Mouse (Mus musculus) embryonic facial prominence, embryonic 15.5 days (tissue): ENCODE data around the gene Syndig1l. TPM values are rescaled to one million over a fixed set of nuclear protein-coding genes. Genes with fewer than 3 reads are reported as not detected.

ENCODE experiments used
- ATAC-seq: fragments of 200-750 bp; cut with Nextera tagmentation; 2 replicates; pipeline ENCODE4 v1.8.0; 2017; ENCODE audit warnings: low read depth, moderate TSS enrichment; ENCODE audit not compliant: insufficient number of reproducible peaks, low FRiP score, low TSS enrichment
- H3K27ac ChIP-seq: fragments of 300-500 bp; sonication (generic); replicated peaks from 2 replicates; pipeline ENCODE4 v1.5.1; 2015; ENCODE audit warnings: mild to moderate bottlenecking, inconsistent platforms
- H3K27me3 ChIP-seq: fragments of 300-500 bp; sonication (generic); 2 replicates; pipeline ENCODE4 v1.6.1; 2015; ENCODE audit warnings: inconsistent platforms
- H3K36me3 ChIP-seq: fragments of 300-500 bp; sonication (generic); 2 replicates; pipeline ENCODE4 v1.6.1; 2015; ENCODE audit warnings: mild to moderate bottlenecking, inconsistent platforms
- H3K4me1 ChIP-seq: fragments of 300-500 bp; sonication (generic); 2 replicates; pipeline ENCODE4 v1.6.1; 2015; ENCODE audit warnings: inconsistent platforms
- H3K4me2 ChIP-seq: fragments of 300-500 bp; sonication (generic); replicated peaks from 2 replicates; pipeline ENCODE4 v1.6.1; 2015; ENCODE audit warnings: mild to moderate bottlenecking, inconsistent platforms
- H3K4me3 ChIP-seq: fragments of 300-500 bp; sonication (generic); replicated peaks from 2 replicates; pipeline ENCODE4 v1.5.1; 2015; ENCODE audit warnings: mild to moderate bottlenecking, inconsistent platforms
- H3K9ac ChIP-seq: fragments of 300-500 bp; sonication (generic); 2 replicates; pipeline ENCODE4 v1.6.1; 2015; ENCODE audit warnings: inconsistent platforms
- H3K9me3 ChIP-seq: fragments of 300-500 bp; sonication (generic); replicated peaks from 2 replicates; pipeline ENCODE4 v1.6.1; 2016; ENCODE audit warnings: inconsistent platforms
- WGBS: fragments of 180-500 bp; shearing (Covaris S2); methylation state at CpG from one replicate; pipeline ENCODE4 v1.1.7; 2015; 5-methylcytosine and 5-hydroxymethylcytosine counted together
- polyA plus RNA-seq: library from polyadenylated mRNA; unstranded; fragments of >200 nt; fragmentation: Nextera tagmentation; extraction: Ambion mirVana; gene quantifications from 2 replicates; pipeline ENCODE4 v1.2.1, GENCODE M21; 2015

Syndig1l gene
- polyA plus RNA-seq, 1 experiment from 2014 or later = 0.11 TPM

GRCm38 (mm10) chr12:84709842-84710439, 11.3 kb upstream of the Syndig1l start:
- H3K4me3 ChIP-seq = no peak overlapping the region
- no peak for ATAC-seq
- no peak overlapping the region for H3K9ac ChIP-seq
- H3K27me3 ChIP-seq = no peaks in the 10 kb centered on the region
- 20% methylated on average over 14 of the region's 14 CpGs for WGBS
- no peak overlapping the region for H3K27ac ChIP-seq
- no peaks in the 10 kb centered on the region for H3K36me3 ChIP-seq
- no peak overlapping the region for H3K4me2 ChIP-seq
- no peaks in the 10 kb centered on the region for H3K9me3 ChIP-seq
- no peaks in the 10 kb centered on the region for H3K4me1 ChIP-seq

GRCm38 (mm10) chr12:84707804-84708203, 9.2 kb upstream of the Syndig1l start:
- 77% methylated on average over 4 of the region's 4 CpGs for WGBS
- ATAC-seq = no peak
- H3K9ac ChIP-seq = no peak overlapping the region

GRCm38 (mm10) chr12:84706886-84707285, 8.3 kb upstream of the Syndig1l start:
- Histone ChIP-seq H3K27ac (no peak overlapping the region), H3K4me2 (no peak overlapping the region), H3K4me3 (no peak overlapping the region), H3K9me3 (no peaks in the 10 kb centered on the region), H3K4me1 (no peaks in the 10 kb centered on the region; the same call in 1 of the 2 replicates), H3K27me3 (peaks cover 6% of the 10 kb centered on the region), H3K36me3 (no peaks in the 10 kb centered on the region), H3K9ac (no peak overlapping the region)
- ATAC-seq = no peak
- WGBS = 73% methylated on average over 4 of the region's 4 CpGs

More at GRCm38 (mm10) chr12:84707804-84708203, 9.2 kb upstream of the Syndig1l start:
- Histone ChIP-seq H3K4me1 (no peaks in the 10 kb centered on the region), H3K27me3 (no peaks in the 10 kb centered on the region; the same call in 1 of the 2 replicates), H3K36me3 (no peaks in the 10 kb centered on the region), H3K4me3 (no peak overlapping the region), H3K4me2 (no peak overlapping the region), H3K9me3 (no peaks in the 10 kb centered on the region), H3K27ac (no peak overlapping the region)

- Histone ChIP-seq H3K9me3 (no peaks in the 10 kb centered on the region), H3K4me3 (no peak overlapping the region), H3K27ac (no peak overlapping the region), H3K36me3 (no peaks in the 10 kb centered on the region), H3K9ac (no peak overlapping the region), H3K4me2 (no peak overlapping the region), H3K4me1 (peaks cover 7% of the 10 kb centered on the region; the same call in 1 of the 2 replicates), H3K27me3 (peaks cover 40% of the 10 kb centered on the region)
- WGBS = 43% methylated on average over 7 of the region's 7 CpGs
- no peak for ATAC-seq
Observed at GRCm38 (mm10) chr12:84702586-84702985, 4.0 kb upstream of the Syndig1l start.

GRCm38 (mm10) chr12:84692141-84692540, 6.5 kb downstream of the Syndig1l start:
- H3K36me3 ChIP-seq = no peaks in the 10 kb centered on the region
- no peak overlapping the region for H3K27ac ChIP-seq
- no peak for ATAC-seq
- no peaks in the 10 kb centered on the region for H3K4me1 ChIP-seq
- no peak overlapping the region for H3K9ac ChIP-seq
- H3K27me3 ChIP-seq = peaks cover 11% of the 10 kb centered on the region
- no peak overlapping the region for H3K4me3 ChIP-seq
- 80% methylated on average over 6 of the region's 6 CpGs for WGBS
- no peaks in the 10 kb centered on the region for H3K9me3 ChIP-seq
- H3K4me2 ChIP-seq = no peak overlapping the region

GRCm38 (mm10) chr12:84691347-84691746, 7.3 kb downstream of the Syndig1l start:
- no peaks in the 10 kb centered on the region for H3K4me1 ChIP-seq
- no peaks in the 10 kb centered on the region for H3K9me3 ChIP-seq
- ATAC-seq = no peak
- H3K27ac ChIP-seq = no peak overlapping the region
- H3K27me3 ChIP-seq = peaks cover 9% of the 10 kb centered on the region; the same call in 1 of the 2 replicates
- no peak overlapping the region for H3K4me2 ChIP-seq
- H3K4me3 ChIP-seq = no peak overlapping the region
- H3K9ac ChIP-seq = no peak overlapping the region
- H3K36me3 ChIP-seq = no peaks in the 10 kb centered on the region

GRCm38 (mm10) chr12:84689051-84689450, 9.6 kb downstream of the Syndig1l start:
- no peak overlapping the region for H3K4me3 ChIP-seq
- ATAC-seq = no peak
- no peaks in the 10 kb centered on the region for H3K4me1 ChIP-seq
- H3K9ac ChIP-seq = no peak overlapping the region
- no peaks in the 10 kb centered on the region for H3K36me3 ChIP-seq
- H3K4me2 ChIP-seq = no peak overlapping the region
- H3K27ac ChIP-seq = no peak overlapping the region
- 89% methylated on average over 11 of the region's 11 CpGs for WGBS
- 0 out of 2 replicates have a peak, but pooled peaks cover 2% of the 10 kb centered on the region for H3K27me3 ChIP-seq
- no peaks in the 10 kb centered on the region for H3K9me3 ChIP-seq

DNA sequence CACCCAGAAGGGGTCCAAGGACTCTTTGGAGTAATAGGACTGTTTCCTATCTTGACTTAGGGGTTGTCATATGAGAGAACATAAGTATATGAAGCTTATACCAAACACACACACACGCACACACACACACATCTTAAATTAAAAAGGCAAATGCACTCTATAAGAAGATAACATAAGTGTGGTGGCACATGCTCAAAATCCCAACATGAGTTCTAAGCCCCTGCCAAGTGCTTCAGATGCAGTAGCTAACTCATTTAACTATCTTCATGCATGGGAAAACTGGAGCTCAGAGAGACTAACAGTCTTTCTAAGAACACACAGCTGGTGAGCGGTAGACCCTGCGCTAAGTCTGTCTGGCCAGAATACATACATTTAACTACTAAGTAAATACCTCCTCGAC, 11.1 kb downstream of the Syndig1l start:
- no peak for ATAC-seq
- H3K36me3 ChIP-seq = no peaks in the 10 kb centered on the region
- 0 out of 2 replicates have a peak, but pooled peaks cover 2% of the 10 kb centered on the region for H3K27me3 ChIP-seq
- WGBS = 75% methylated on average over 4 of the region's 4 CpGs
- no peak overlapping the region for H3K4me2 ChIP-seq
- no peak overlapping the region for H3K4me3 ChIP-seq
- H3K4me1 ChIP-seq = no peaks in the 10 kb centered on the region
- no peak overlapping the region for H3K9ac ChIP-seq
- no peak overlapping the region for H3K27ac ChIP-seq
- no peaks in the 10 kb centered on the region for H3K9me3 ChIP-seq

DNA sequence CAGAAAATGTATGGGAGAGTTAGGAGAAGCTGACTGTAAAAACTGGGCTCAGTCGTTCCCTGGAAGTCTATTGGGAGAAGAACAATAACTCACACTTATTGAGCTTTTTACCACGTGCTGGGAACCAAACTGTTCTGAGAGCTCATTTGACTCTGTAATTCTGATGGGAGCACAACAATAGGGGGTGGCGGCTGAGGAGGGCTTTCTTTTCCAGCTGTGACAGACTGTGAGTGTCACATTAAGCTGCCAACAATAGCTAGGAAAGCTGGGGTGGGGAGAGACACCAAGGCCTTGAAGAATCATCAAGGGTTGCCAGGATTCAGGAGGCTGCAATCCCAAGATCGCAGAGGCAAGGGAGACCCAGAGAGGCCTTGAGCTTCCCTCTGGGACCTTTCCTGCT, 12.5 kb downstream of the Syndig1l start:
- Histone ChIP-seq H3K27ac (no peak overlapping the region), H3K9ac (no peak overlapping the region), H3K4me1 (no peaks in the 10 kb centered on the region), H3K4me2 (no peak overlapping the region), H3K36me3 (no peaks in the 10 kb centered on the region), H3K27me3 (0 out of 2 replicates have a peak, but pooled peaks cover 2% of the 10 kb centered on the region), H3K4me3 (no peak overlapping the region), H3K9me3 (no peaks in the 10 kb centered on the region)
- ATAC-seq = no peak
- 30% methylated on average over 4 of the region's 4 CpGs for WGBS

DNA sequence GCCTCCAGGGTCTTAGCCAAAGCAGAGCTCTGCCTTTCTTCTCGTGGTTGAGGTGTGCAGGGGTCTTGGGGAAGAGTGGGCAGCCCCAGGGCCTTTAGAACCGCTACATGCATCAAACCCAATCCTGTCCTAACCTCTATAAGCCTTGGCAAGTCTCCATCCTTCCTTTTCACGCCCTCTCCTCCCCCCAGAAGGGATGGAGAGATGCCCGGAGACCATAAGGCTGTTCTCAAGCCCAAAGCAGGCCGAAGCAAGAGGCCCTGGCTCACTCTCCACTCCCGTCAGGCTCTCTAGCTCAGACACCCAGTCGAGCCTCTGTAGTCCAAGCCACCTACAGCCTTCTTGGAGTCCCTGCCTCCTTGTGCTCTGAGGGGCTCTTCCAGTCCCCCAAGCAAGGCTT, 14.1 kb downstream of the Syndig1l start:
- no peak for ATAC-seq
- no peak overlapping the region for H3K9ac ChIP-seq
- 66% methylated on average over 7 of the region's 7 CpGs for WGBS
- no peak overlapping the region for H3K27ac ChIP-seq
- no peaks in the 10 kb centered on the region for H3K9me3 ChIP-seq
- no peak overlapping the region for H3K4me3 ChIP-seq
- H3K4me1 ChIP-seq = no peaks in the 10 kb centered on the region
- H3K27me3 ChIP-seq = 0 out of 2 replicates have a peak, but pooled peaks cover 6% of the 10 kb centered on the region
- no peaks in the 10 kb centered on the region for H3K36me3 ChIP-seq
- no peak overlapping the region for H3K4me2 ChIP-seq

DNA sequence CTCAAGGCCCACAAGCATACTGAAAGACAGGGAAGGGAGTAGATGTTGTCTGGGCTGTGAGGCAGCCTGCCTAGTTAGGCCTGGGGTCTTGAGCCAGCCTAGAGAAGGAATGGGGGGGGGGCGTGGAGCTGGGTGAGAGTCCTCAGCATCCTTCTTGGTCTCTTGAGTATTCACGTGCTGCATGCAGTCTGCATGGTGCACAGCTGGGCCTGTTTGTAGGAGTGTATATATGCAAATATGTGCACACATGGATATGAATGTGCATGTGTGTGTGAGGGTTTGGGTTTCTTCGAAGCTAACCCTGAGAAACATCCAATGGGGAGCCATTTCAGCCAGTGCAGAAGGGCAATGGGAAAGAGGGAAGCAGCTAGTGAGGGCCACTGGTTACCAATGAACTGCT, 22.6 kb downstream of the Syndig1l start:
- 80% methylated on average over 3 of the region's 3 CpGs for WGBS
- no peak overlapping the region for H3K4me3 ChIP-seq
- no peaks in the 10 kb centered on the region for H3K36me3 ChIP-seq
- no peak overlapping the region for H3K9ac ChIP-seq
- 0 out of 2 replicates have a peak, but pooled peaks cover 4% of the 10 kb centered on the region for H3K27me3 ChIP-seq
- H3K9me3 ChIP-seq = no peaks in the 10 kb centered on the region
- ATAC-seq = no peak
- no peak overlapping the region for H3K4me2 ChIP-seq
- no peaks in the 10 kb centered on the region for H3K4me1 ChIP-seq
- no peak overlapping the region for H3K27ac ChIP-seq
